Mouse (Mus musculus) spleen, adult 2 months (tissue): ENCODE results near the gene Ly6g5c.
A peak's percentile ranks its signal among the peaks of the same experiment; 100 is the strongest.

Source experiments
- CTCF ChIP-seq: fragments of 200-500 bp; IDR thresholded peaks from 2 replicates; pipeline ENCODE4 v1.5.1; 2011; ENCODE audit warnings: mild to moderate bottlenecking, inconsistent platforms; ENCODE audit not compliant: insufficient read depth, insufficient read length, insufficient replicate concordance; ENCODE audit errors: extremely low read depth
- POLR2A ChIP-seq: fragments of 200-500 bp; IDR thresholded peaks from 2 replicates; pipeline ENCODE4 v1.6.1; 2011; ENCODE audit warnings: low read depth, low read length, inconsistent platforms

GRCm38 (mm10) chr17:35115046-35116019 is 7.3 kb downstream of the Ly6g5c start, which contains the start of gene Ly6g5b:
- TF ChIP-seq CTCF (peak; percentile 43; the same call in 1 of the 2 replicates), POLR2A (no peak)
